Mouse (Mus musculus) lung, adult 18-20 months (tissue): ENCODE measurements around the gene Gm10715.
A peak's percentile ranks its signal among the peaks of the same experiment; 100 is the strongest.
"Not testable (repeated sequence)": the region's sequence is repeated elsewhere in the genome, so short reads cannot be mapped to it uniquely, and the experiment has no call there.

Experiments used
- DNase-seq, 2 experiments: peaks; one replicate each; pipeline ENCODE4 v3.0.0; 2022; ENCODE audit warnings: mixed read lengths in 2 of 2

Gene Gm10715

DNA sequence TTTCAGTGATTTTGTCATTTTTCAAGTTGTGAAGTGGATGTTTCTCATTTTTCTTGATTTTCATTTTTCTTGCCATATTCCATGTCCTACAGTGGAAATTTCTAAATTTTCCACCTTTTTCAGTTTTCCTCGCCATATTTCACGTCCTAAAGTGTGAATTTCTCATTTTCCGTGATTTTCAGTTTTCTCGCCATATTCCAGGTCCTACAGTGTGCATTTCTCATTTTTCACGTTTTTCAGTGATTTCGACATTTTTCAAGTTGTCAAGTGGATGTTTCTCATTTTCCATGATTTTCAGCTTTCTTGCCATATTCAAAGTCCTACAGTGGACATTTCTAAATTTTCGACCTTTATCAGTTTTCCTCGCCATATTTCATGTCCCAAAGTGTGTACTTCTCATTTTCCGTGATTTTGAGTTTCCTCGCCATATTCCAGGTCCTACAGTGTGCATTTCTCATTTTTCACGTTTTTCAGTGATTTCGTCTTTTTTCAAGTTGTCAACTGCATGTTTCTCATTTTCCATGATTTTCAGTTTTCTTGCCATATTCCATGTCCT, 11.7 kb upstream of the Gm10715 start, which contains the start of gene Gm10717:
Gene Gm10717 (plus strand): TSS at position 506 of the 556 bp plus-strand sequence.
- peak; percentile 16 to 18 for DNase-seq

- DNase-seq: peak; percentile 36 to 46
Observed at GRCm38 (mm10) chr9:3025653-3026052, 11.0 kb upstream of the Gm10715 start.

DNA sequence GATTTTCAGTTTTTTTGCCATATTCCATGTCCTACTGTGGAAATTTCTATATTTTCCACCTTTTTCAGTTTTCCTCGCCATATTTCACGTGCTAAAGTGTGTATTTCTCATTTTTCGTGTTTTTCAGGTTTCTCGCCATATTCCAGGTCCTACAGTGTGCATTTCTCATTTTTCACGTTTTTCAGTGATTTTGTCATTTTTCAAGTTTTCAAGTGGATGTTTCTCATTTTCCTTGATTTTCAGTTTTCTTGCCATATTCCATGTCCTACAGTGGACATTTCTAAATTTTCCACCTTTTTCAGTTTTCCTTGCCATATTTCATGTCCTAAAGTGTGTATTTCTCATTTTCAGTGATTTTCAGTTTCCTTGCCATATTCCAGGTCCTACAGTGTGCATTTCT, 10.5 kb upstream of the Gm10715 start:
- DNase-seq: not testable (repeated sequence)

- DNase-seq: not testable (repeated sequence)
Observed at GRCm38 (mm10) chr9:3026741-3027140, 9.9 kb upstream of the Gm10715 start.

GRCm38 (mm10) chr9:3027200-3027599, 9.5 kb upstream of the Gm10715 start:
- not testable (repeated sequence) for DNase-seq

GRCm38 (mm10) chr9:3029276-3030000, 7.2 kb upstream of the Gm10715 start:
- DNase-seq: peak in 1 of 2 experiments; percentile 5

DNA sequence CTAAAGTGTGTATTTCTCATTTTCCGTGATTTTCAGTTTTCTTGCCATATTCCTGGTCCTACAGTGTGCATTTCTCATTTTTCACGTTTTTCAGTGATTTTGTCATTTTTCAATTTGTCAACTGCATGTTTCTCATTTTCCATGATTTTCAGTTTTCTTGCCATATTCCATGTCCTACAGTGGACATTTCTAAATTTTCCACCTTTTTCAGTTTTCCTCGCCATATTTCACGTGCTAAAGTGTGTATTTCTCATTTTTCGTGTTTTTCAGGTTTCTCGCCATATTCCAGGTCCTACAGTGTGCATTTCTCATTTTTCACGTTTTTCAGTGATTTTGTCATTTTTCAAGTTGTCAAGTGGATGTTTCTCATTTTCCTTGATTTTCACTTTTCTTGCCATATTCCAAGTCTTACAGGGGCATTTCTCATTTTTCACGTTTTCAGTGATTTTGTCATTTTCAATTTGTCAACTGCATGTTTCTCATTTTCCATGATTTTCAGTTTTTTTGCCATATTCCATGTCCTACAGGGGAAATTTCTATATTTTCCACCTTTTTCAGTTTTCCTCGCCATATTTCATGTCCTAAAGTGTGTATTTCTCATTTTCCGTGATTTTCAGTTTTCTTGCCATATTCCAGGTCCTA, 5.9 kb upstream of the Gm10715 start:
- not testable (repeated sequence) for DNase-seq

DNA sequence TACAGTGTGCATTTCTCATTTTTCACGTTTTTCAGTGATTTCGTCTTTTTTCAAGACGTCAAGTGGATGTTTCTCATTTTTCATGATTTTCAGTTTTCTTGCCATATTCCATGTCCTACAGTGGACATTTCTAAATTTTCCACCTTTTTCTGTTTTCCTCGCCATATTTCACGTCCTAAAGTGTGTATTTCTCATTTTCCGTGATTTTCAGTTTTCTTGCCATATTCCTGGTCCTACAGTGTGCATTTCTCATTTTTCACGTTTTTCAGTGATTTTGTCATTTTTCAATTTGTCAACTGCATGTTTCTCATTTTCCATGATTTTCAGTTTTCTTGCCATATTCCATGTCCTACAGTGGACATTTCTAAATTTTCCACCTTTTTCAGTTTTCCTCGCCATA, 2.4 kb upstream of the Gm10715 start, which contains the start of gene Gm17535:
Gene Gm17535 (plus strand): TSS at position 301 of the 400 bp plus-strand sequence.
- DNase-seq: not testable (repeated sequence)

- DNase-seq: not testable (repeated sequence)
Observed at GRCm38 (mm10) chr9:3038161-3038560, 1.5 kb downstream of the Gm10715 start.
